Mouse (Mus musculus) embryonic facial prominence, embryonic 10.5 days (tissue): Measurements from ENCODE around the gene Aifm3. TPM values are rescaled to one million over a fixed set of nuclear protein-coding genes. Genes with fewer than 3 reads are reported as not detected.
A peak's percentile ranks its signal among the peaks of the same experiment; 100 is the strongest.

Source experiments
- DNase-seq: peaks from one replicate; pipeline ENCODE4 v3.0.0-alpha.2; 2017; ENCODE audit warnings: low spot score
- H3K27ac ChIP-seq: fragments of 300-500 bp; sonication (generic); replicated peaks from 2 replicates; pipeline ENCODE4 v1.5.1; 2016; ENCODE audit warnings: mild to moderate bottlenecking
- H3K27me3 ChIP-seq: fragments of 300-500 bp; sonication (generic); replicated peaks from 2 replicates; pipeline ENCODE4 v1.6.1; 2016; ENCODE audit warnings: low read depth, mild to moderate bottlenecking; ENCODE audit not compliant: poor library complexity, severe bottlenecking
- H3K36me3 ChIP-seq: fragments of 300-500 bp; sonication (generic); replicated peaks from 2 replicates; pipeline ENCODE4 v1.6.1; 2016; ENCODE audit warnings: mild to moderate bottlenecking, moderate library complexity
- H3K4me1 ChIP-seq: fragments of 300-500 bp; sonication (generic); 2 replicates; pipeline ENCODE4 v1.6.1; 2016
- H3K4me3 ChIP-seq: fragments of 300-500 bp; sonication (generic); 2 replicates; pipeline ENCODE4 v1.5.1; 2016; ENCODE audit warnings: mild to moderate bottlenecking, moderate library complexity
- H3K9me3 ChIP-seq: fragments of 300-500 bp; sonication (generic); 2 replicates; pipeline ENCODE4 v1.6.1; 2016; ENCODE audit warnings: mild to moderate bottlenecking
- WGBS: fragments of 180-500 bp; shearing (Covaris S2); methylation state at CpG from one replicate; pipeline ENCODE4 v1.1.7; 2016; 5-methylcytosine and 5-hydroxymethylcytosine counted together
- polyA plus RNA-seq: library from polyadenylated mRNA; unstranded; fragments of >200 nt; fragmentation: Nextera tagmentation; extraction: Ambion mirVana; gene quantifications from 2 replicates; pipeline ENCODE4 v1.2.1, GENCODE M21; 2016

The Aifm3 gene
- polyA plus RNA-seq, 1 experiment from 2014 or later: 1.1 TPM

GRCm38 (mm10) chr16:17508546-17509239 lies 19.3 kb downstream of the Aifm3 start, which contains the start of gene Lztr1:
Gene Lztr1, plus strand, starts transcription at chr16:17508688.
- under 1% methylated on average over 50 of the region's 50 CpGs for WGBS
- Histone ChIP-seq H3K9me3 (no peaks in the 10 kb centered on the region), H3K4me1 (peaks cover 16% of the 10 kb centered on the region), H3K36me3 (peaks cover 31% of the 10 kb centered on the region), H3K27ac (peak within 1 kb of the TSS; percentile 88), H3K27me3 (no peaks in the 10 kb centered on the region), H3K4me3 (peak within 1 kb of the TSS; percentile 77)
- DNase-seq: peak; percentile 92

DNA sequence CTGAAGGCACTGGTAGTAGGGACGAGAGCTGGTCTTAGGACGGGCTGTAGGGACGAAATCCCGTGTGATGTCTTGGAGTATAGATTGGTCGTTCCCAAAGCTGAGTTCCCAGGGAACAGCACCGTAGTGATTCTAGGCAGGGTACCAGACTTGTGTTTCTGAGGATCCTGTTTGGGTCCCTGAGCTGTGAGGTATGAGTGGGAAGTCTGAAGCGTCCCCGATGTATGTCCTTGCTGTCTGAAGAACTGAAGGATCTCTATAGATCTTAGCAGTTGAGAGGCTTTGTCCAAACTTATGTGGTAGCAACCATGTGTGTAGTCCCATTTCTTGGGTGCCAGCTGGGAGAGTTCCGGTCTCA lies 19.8 kb downstream of the Aifm3 start:
- Histone ChIP-seq H3K9me3 (no peaks in the 10 kb centered on the region), H3K4me3 (peak overlapping the region; percentile 77), H3K36me3 (peaks cover 36% of the 10 kb centered on the region), H3K27ac (peak overlapping the region; percentile 88), H3K27me3 (no peaks in the 10 kb centered on the region), H3K4me1 (peaks cover 16% of the 10 kb centered on the region)
- no peak for DNase-seq
- 12% methylated on average over 9 of the region's 9 CpGs for WGBS

DNA sequence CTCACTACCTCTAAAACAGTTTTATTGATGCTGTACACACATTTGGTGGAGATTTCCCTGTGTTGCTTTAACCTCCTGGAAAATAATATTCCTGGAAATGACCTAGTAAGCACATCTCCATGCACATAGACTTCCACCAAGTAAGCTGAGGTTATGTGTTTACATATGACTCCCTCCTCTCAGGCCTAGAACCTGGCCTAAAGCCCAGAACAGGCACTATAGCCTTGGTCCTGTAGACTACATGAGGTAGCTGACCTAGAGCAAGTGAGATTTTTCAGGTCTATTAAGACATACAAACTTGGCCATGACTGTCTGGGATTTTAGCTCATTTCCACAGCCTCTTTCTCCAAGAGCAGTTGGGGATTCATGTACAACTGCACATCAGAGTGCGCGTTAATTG lies 20.7 kb downstream of the Aifm3 start:
- H3K4me3 ChIP-seq: peak overlapping the region; percentile 77
- no peaks in the 10 kb centered on the region for H3K9me3 ChIP-seq
- H3K27ac ChIP-seq: no peak overlapping the region
- DNase-seq: no peak
- H3K27me3 ChIP-seq: no peaks in the 10 kb centered on the region
- WGBS: 95% methylated on average over 2 of the region's 2 CpGs
- peaks cover 45% of the 10 kb centered on the region for H3K36me3 ChIP-seq
- H3K4me1 ChIP-seq: peaks cover 16% of the 10 kb centered on the region

GRCm38 (mm10) chr16:17510686-17511085 lies 21.3 kb downstream of the Aifm3 start:
- WGBS: 89% methylated on average over 2 of the region's 2 CpGs
- Histone ChIP-seq H3K27me3 (no peaks in the 10 kb centered on the region), H3K36me3 (peaks cover 51% of the 10 kb centered on the region), H3K27ac (no peak overlapping the region), H3K4me3 (peak overlapping the region; percentile 77; the same call in 1 of the 2 replicates), H3K9me3 (no peaks in the 10 kb centered on the region), H3K4me1 (peaks cover 16% of the 10 kb centered on the region)
- DNase-seq: no peak

DNA sequence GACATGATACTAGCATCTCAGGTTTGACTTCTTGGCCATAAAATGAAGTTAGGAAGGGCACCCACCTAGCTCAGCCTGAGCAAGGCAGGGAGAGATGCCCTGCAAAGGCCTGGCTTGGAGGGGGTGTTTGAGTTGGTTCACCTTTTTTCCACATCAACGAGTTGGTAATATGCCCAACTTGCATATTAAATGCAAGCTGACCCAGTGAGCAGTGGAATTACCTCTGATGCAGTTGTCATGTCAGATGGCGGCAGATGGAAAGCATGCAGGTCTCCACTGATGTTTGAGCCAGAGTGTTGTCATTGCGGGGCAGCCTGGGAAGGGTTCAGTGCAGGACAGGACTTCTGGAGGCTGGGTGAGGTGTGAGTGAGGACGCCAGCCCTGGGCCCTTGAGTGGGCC lies 22.0 kb downstream of the Aifm3 start:
- DNase-seq: no peak
- 93% methylated on average over 4 of the region's 4 CpGs for WGBS
- Histone ChIP-seq H3K9me3 (no peaks in the 10 kb centered on the region), H3K4me3 (no peak overlapping the region), H3K27ac (no peak overlapping the region), H3K36me3 (peaks cover 58% of the 10 kb centered on the region), H3K4me1 (peaks cover 16% of the 10 kb centered on the region), H3K27me3 (no peaks in the 10 kb centered on the region)

DNA sequence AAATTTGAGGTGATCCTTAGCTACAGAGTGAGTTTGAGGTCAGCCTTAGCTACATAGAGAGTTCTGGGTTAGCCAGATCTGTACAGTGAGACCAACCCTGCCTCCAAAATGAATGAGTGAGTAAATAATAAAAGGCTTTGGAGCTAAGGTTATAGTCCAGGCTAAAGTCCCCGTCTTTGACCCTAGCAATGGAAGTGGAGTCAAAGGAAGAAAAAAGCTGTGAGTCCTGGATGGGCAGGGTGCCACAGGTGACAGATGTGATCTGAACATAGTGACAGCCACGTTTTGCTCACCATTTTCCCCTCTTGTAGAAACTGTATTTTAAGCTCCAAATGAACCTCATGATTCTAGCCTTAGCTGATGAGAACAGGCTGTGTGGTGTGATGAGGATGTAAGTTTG lies 29.5 kb downstream of the Aifm3 start:
- 89% methylated on average over 2 of the region's 2 CpGs for WGBS
- no peak overlapping the region for H3K4me3 ChIP-seq
- no peaks in the 10 kb centered on the region for H3K4me1 ChIP-seq
- H3K9me3 ChIP-seq: no peaks in the 10 kb centered on the region
- DNase-seq: no peak
- H3K27ac ChIP-seq: no peak overlapping the region
- peaks cover 98% of the 10 kb centered on the region for H3K36me3 ChIP-seq
- no peaks in the 10 kb centered on the region for H3K27me3 ChIP-seq

DNA sequence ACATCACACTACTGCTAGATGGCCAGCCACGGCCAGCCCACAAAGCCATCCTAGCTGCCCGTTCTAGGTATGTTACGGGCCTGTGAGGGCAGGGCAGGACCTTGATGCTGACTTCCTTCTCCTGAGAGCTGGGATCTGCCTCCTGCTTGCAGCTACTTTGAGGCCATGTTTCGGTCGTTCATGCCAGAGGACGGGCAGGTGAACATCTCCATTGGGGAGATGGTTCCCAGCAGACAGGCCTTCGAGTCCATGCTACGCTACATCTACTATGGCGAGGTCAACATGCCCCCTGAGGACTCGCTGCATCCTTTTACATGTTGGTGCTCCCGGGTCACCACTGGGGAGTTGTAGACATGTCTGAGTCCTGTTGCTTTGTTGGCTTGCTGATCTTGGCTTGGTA lies 34.7 kb downstream of the Aifm3 start:
- Histone ChIP-seq H3K27ac (no peak overlapping the region), H3K9me3 (no peaks in the 10 kb centered on the region), H3K4me3 (no peak overlapping the region), H3K27me3 (no peaks in the 10 kb centered on the region), H3K4me1 (peaks cover 3% of the 10 kb centered on the region; the same call in 1 of the 2 replicates), H3K36me3 (peaks cover 98% of the 10 kb centered on the region)
- DNase-seq: no peak
- WGBS: 92% methylated on average over 11 of the region's 11 CpGs

GRCm38 (mm10) chr16:17525524-17525923 lies 36.1 kb downstream of the Aifm3 start:
- H3K4me1 ChIP-seq: peaks cover 15% of the 10 kb centered on the region
- 83% methylated on average over 3 of the region's 3 CpGs for WGBS
- H3K27me3 ChIP-seq: no peaks in the 10 kb centered on the region
- no peak overlapping the region for H3K27ac ChIP-seq
- no peak overlapping the region for H3K4me3 ChIP-seq
- peaks cover 86% of the 10 kb centered on the region for H3K36me3 ChIP-seq
- DNase-seq: no peak
- no peaks in the 10 kb centered on the region for H3K9me3 ChIP-seq

GRCm38 (mm10) chr16:17526223-17526622 lies 36.8 kb downstream of the Aifm3 start:
- Histone ChIP-seq H3K4me3 (no peak overlapping the region), H3K9me3 (no peaks in the 10 kb centered on the region), H3K27me3 (no peaks in the 10 kb centered on the region), H3K4me1 (peaks cover 15% of the 10 kb centered on the region), H3K27ac (no peak overlapping the region), H3K36me3 (peaks cover 79% of the 10 kb centered on the region)
- DNase-seq: no peak
- WGBS: 86% methylated on average over 6 of the region's 6 CpGs

- DNase-seq: no peak
- Histone ChIP-seq H3K4me1 (peaks cover 27% of the 10 kb centered on the region), H3K36me3 (peaks cover 65% of the 10 kb centered on the region), H3K9me3 (no peaks in the 10 kb centered on the region), H3K4me3 (no peak overlapping the region), H3K27ac (no peak overlapping the region), H3K27me3 (no peaks in the 10 kb centered on the region)
Observed at GRCm38 (mm10) chr16:17527606-17528005, 38.2 kb downstream of the Aifm3 start.

DNA sequence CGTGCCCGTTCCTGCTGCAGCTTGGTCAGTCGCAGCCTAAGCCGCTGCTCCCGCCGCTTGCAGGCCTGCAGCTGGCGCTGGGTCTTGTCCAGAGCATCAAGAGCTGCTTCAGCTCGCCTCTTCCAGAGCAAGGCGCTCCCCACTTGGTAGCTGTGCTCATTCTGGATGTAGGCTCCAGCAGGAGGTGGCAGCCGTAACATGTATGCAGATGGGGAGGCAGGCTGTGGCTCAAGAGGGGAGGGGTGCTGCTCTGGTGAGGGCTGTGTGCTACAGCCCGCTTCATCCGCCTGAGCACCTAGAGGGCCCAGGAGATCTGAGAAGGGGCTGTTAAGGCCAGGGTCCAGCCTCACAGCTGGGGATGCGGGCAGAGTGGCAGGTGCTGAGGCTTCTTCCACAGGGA lies 38.9 kb downstream of the Aifm3 start:
- 88% methylated on average over 13 of the region's 13 CpGs for WGBS
- no peak for DNase-seq
- Histone ChIP-seq H3K4me3 (no peak overlapping the region), H3K27me3 (no peaks in the 10 kb centered on the region), H3K27ac (no peak overlapping the region), H3K9me3 (no peaks in the 10 kb centered on the region), H3K36me3 (peaks cover 59% of the 10 kb centered on the region), H3K4me1 (peaks cover 27% of the 10 kb centered on the region)

DNA sequence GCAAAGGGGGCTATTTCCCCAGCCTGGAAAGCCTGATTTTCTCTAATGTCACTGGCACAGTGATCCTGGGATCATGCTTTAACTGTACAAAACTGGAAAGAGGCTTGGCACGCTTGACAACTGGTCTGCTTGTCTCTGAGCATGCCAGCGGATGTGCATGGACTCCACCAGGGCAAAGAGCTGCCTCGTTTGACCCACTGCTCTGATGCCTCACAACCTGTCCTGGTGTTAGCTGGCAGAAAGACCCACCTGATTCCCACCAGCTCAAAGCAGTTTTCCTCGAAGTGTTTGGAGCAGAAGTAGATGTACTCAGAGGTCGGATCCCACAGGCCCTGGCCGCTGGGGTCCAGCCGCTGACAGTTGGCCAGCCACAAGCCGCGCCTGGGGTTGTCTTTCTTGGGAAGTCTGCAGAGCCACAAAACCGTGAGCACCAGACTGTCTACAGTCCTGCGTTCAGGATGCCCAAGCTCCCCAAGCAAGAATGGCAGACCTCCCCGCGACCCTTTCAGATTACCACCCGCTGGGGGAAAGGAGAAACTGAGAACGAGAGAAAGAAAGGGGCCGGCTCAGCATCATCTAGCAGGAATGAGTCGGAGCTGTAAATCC lies 40.7 kb downstream of the Aifm3 start:
- no peaks in the 10 kb centered on the region for H3K9me3 ChIP-seq
- H3K4me1 ChIP-seq: peaks cover 27% of the 10 kb centered on the region
- no peak for DNase-seq
- H3K27me3 ChIP-seq: no peaks in the 10 kb centered on the region
- WGBS: 16% methylated on average over 17 of the region's 17 CpGs
- peak overlapping the region; percentile 72 for H3K4me3 ChIP-seq
- H3K27ac ChIP-seq: peak overlapping the region; percentile 91
- H3K36me3 ChIP-seq: peaks cover 43% of the 10 kb centered on the region

DNA sequence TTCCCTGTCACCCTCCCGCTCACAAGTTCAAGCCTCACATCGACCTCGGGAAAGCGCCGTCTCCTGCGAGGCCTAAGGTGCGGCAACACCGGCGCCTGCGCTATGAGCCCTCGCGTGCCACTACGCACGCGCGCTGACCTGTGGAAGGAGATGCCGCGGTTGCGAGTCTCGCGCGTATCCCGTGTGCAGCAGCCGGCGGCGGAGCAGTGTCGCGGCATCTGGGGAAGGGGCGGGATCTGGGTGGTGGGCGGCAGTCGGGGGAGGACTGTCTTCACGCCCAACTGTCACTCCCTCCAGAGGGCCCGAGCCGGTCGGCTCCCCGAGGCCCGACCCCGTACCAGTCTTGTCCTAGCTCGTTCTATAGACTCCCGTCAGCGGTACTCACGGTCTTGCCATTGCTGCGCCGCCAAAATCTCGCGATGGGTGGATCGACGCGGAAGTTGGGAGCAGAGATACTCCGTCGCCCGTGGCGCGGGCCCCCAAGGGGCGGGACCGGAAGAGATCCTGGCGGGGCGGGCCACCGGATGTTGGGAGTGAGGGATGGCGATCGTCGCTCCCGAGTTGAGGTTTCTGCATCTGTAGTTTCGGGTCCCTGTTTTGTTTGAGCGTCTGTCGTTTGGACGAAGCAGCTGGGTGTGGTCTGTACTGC lies 41.4 kb downstream of the Aifm3 start, which contains the start of gene Thap7:
TSS of gene Thap7 (minus strand) at position 497 of the 649 bp plus-strand sequence.
- under 1% methylated on average over 67 of the region's 67 CpGs for WGBS
- Histone ChIP-seq H3K36me3 (peaks cover 36% of the 10 kb centered on the region), H3K27ac (peak within 1 kb of the TSS; percentile 91), H3K4me3 (peak within 1 kb of the TSS; percentile 72), H3K4me1 (peaks cover 27% of the 10 kb centered on the region), H3K27me3 (no peaks in the 10 kb centered on the region), H3K9me3 (no peaks in the 10 kb centered on the region)
- DNase-seq: peak; percentile 98
